Mouse (Mus musculus): Measurements from ENCODE around the gene Acsm2.

Acsm2 gene

GRCm38 (mm10) chr7:119554040-119554439 is at the start of gene Acsm2:
Gene Acsm2, plus strand, starts transcription at chr7:119554340.
- DNase-seq (ENCODE audit: low spot score in 2 of 2), result no peak

- no peak for DNase-seq (ENCODE audit: low spot score in 2 of 2)
Observed at GRCm38 (mm10) chr7:119511143-119511542, 43.0 kb upstream of the Acsm2 start.

GRCm38 (mm10) chr7:119513056-119513455 is 41.1 kb upstream of the Acsm2 start:
- peak in 1 of 2 experiments; percentile 53 for DNase-seq (ENCODE audit: low spot score in 2 of 2)

- peak in 1 of 2 experiments; percentile 42 for DNase-seq (ENCODE audit: low spot score in 2 of 2)
Observed at GRCm38 (mm10) chr7:119515492-119516271, 38.5 kb upstream of the Acsm2 start.

GRCm38 (mm10) chr7:119516272-119516558 is 37.9 kb upstream of the Acsm2 start:
- no peak for DNase-seq (ENCODE audit: low spot score in 2 of 2)

- DNase-seq (ENCODE audit: low spot score in 2 of 2), result no peak
Observed at GRCm38 (mm10) chr7:119519163-119519562, 35.0 kb upstream of the Acsm2 start, which contains the start of gene Acsm5. Gene Acsm5, plus strand, starts transcription at chr7:119519463.

- DNase-seq (ENCODE audit: low spot score in 2 of 2), result peak; percentile 56 to 78
Observed at GRCm38 (mm10) chr7:119519654-119520053, 34.5 kb upstream of the Acsm2 start.

GRCm38 (mm10) chr7:119521816-119522215 is 32.3 kb upstream of the Acsm2 start:
- no peak for DNase-seq (ENCODE audit: low spot score in 2 of 2)

- DNase-seq (ENCODE audit: low spot score in 2 of 2), result no peak
Observed at GRCm38 (mm10) chr7:119522385-119522784, 31.8 kb upstream of the Acsm2 start.

GRCm38 (mm10) chr7:119523389-119523788 is 30.8 kb upstream of the Acsm2 start, which contains the start of gene Pdilt:
Gene Pdilt, minus strand, starts transcription at chr7:119523489.
- no peak for DNase-seq (ENCODE audit: low spot score in 2 of 2)

- peak in 1 of 2 experiments; percentile 9 for DNase-seq (ENCODE audit: low spot score in 2 of 2)
Observed at GRCm38 (mm10) chr7:119525881-119526281, 28.3 kb upstream of the Acsm2 start.

GRCm38 (mm10) chr7:119526486-119526885 is 27.7 kb upstream of the Acsm2 start:
- DNase-seq (ENCODE audit: low spot score in 2 of 2), result no peak

- no peak for DNase-seq (ENCODE audit: low spot score in 2 of 2)
Observed at GRCm38 (mm10) chr7:119527135-119527534, 27.0 kb upstream of the Acsm2 start.

GRCm38 (mm10) chr7:119527548-119527947 is 26.6 kb upstream of the Acsm2 start:
- no peak for DNase-seq (ENCODE audit: low spot score in 2 of 2)

- no peak for DNase-seq (ENCODE audit: low spot score in 2 of 2)
Observed at GRCm38 (mm10) chr7:119528617-119529016, 25.5 kb upstream of the Acsm2 start.

- DNase-seq (ENCODE audit: low spot score in 2 of 2), result no peak
Observed at GRCm38 (mm10) chr7:119532924-119533323, 21.2 kb upstream of the Acsm2 start.

GRCm38 (mm10) chr7:119534389-119534788 is 19.8 kb upstream of the Acsm2 start:
- no peak for DNase-seq (ENCODE audit: low spot score in 2 of 2)

GRCm38 (mm10) chr7:119542445-119542844 is 11.7 kb upstream of the Acsm2 start:
- DNase-seq (ENCODE audit: low spot score in 2 of 2), result no peak

GRCm38 (mm10) chr7:119545572-119545971 is 8.6 kb upstream of the Acsm2 start:
- no peak for DNase-seq (ENCODE audit: low spot score in 2 of 2)

- DNase-seq (ENCODE audit: low spot score in 2 of 2), result no peak
Observed at GRCm38 (mm10) chr7:119550471-119551222, 3.5 kb upstream of the Acsm2 start.

- DNase-seq (ENCODE audit: low spot score in 2 of 2), result no peak
Observed at GRCm38 (mm10) chr7:119559789-119560451, 5.8 kb downstream of the Acsm2 start.

- DNase-seq (ENCODE audit: low spot score in 2 of 2), result no peak
Observed at GRCm38 (mm10) chr7:119560452-119560835, 6.3 kb downstream of the Acsm2 start.

Data from frontal cortex, postnatal 14 days (tissue).